Mouse (Mus musculus): ENCODE data around the gene Fgf12.

DNA sequence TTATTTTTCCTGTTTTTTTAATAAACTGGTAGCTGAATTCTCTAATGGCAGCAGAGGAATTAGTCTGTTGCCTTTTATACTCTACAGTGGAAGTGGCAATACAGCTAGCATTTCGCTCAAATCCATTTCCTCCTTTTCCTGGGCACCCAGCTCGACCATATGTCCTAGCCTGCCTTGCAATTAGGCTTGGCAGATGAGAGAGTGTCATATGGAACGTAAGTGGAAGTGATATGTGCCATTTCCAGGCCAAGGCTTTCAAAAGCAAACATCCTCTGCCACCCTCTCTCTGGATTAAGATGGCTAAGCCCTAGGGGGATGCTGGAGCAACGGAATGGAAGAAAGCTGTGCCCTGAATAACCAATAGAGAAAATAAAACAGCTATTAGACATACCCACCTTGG is 350.2 kb downstream of the Fgf12 start:
- TF ChIP-seq POLR2A (IDR thresholded peaks at IDR 0.05; ENCODE audit: extremely low read depth, insufficient read depth, low read length) (no peak), CTCF (IDR thresholded peaks at IDR 0.05; ENCODE audit: low read depth, low read length) (no peak)
